Mouse (Mus musculus) olfactory bulb, adult 2 months (tissue): ENCODE measurements around the gene Mbd5.

Experiments used
- CTCF ChIP-seq: fragments of 200-500 bp; IDR thresholded peaks from 2 replicates; pipeline ENCODE4 v1.5.1; 2012; ENCODE audit warnings: low read depth, mild to moderate bottlenecking, low read length, moderate library complexity; ENCODE audit not compliant: insufficient read depth
- POLR2A ChIP-seq: fragments of 200-500 bp; IDR thresholded peaks from 2 replicates; pipeline ENCODE4 v1.6.1; 2012; ENCODE audit warnings: mild to moderate bottlenecking, low read depth, low read length, moderate library complexity; ENCODE audit not compliant: insufficient read depth

GRCm38 (mm10) chr2:49291709-49292108, 342.4 kb downstream of the Mbd5 start:
- no peak for TF ChIP-seq CTCF
- no peak for TF ChIP-seq POLR2A
